Mouse (Mus musculus): ENCODE data around the gene Slc39a11. TPM values are rescaled to one million over a fixed set of nuclear protein-coding genes. Genes with fewer than 3 reads are reported as not detected.

Slc39a11 gene
- polyA plus RNA-seq, 1 experiment from 2014 or later, result 31.2 TPM

DNA sequence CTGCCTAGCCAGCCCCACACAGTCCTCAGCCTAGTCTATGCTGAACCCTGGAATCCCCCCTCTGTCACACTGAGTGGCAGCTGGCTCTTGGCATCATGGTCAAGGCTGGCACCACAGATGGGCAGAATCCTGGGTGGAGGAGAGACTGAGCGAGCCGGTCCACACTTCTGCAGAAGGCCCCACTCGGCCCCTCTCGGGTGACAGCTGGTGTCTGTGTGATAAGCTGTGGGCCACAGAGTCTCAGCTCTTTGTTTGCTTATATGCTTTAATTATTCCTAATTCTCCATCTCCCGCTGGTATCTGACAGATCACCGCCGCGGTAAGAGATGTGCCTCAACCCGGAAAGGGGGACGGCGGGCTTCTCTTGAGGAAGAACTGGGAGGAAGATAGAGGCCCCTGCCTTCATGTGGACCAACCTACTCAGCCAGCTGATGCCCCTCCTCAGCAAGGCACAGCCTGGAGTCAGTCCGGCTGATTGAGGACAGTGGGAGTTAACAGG, 182.5 kb downstream of the Slc39a11 start:
- no peaks in the 10 kb centered on the region for H3K27me3 ChIP-seq
- no peaks in the 10 kb centered on the region for H3K36me3 ChIP-seq
- ATAC-seq, result peak; percentile 75
- no peak overlapping the region for H3K9ac ChIP-seq (replicated peaks)
- peak overlapping the region; percentile 88 for H3K27ac ChIP-seq
- H3K9me3 ChIP-seq, result no peaks in the 10 kb centered on the region
- peak overlapping the region; percentile 2; the same call in 1 of the 2 replicates for H3K4me2 ChIP-seq (replicated peaks)
- peaks cover 37% of the 10 kb centered on the region for H3K4me1 ChIP-seq (replicated peaks)
- WGBS, result 26% methylated on average over 12 of the region's 12 CpGs
- no peak overlapping the region for H3K4me3 ChIP-seq (replicated peaks)

DNA sequence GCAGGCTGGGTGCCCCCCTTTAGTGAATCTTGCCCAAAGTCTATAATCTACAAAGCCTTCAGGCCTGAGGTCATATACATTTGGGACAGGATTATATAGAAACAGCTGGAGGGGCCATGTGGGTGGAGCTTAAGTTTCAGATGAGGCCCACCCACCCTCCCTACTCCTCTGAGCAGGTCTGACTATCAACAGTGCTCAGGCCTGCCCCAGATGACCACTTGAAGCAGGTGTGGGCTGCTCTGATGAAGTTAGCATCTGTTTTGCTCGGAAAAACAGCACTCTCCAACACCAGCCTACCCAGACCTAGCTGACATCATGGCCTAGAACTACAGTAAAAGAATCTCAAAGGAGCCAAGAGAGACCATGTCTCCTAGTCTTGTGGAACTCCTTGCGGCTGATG, 189.8 kb downstream of the Slc39a11 start:
- 93% methylated on average over 2 of the region's 2 CpGs for WGBS
- Histone ChIP-seq H3K4me1 (replicated peaks) (no peaks in the 10 kb centered on the region), H3K9ac (replicated peaks) (no peak overlapping the region), H3K4me2 (replicated peaks) (no peak overlapping the region), H3K27me3 (no peaks in the 10 kb centered on the region), H3K4me3 (replicated peaks) (no peak overlapping the region), H3K9me3 (peaks cover 9% of the 10 kb centered on the region), H3K36me3 (no peaks in the 10 kb centered on the region), H3K27ac (no peak overlapping the region)
- ATAC-seq, result no peak

DNA sequence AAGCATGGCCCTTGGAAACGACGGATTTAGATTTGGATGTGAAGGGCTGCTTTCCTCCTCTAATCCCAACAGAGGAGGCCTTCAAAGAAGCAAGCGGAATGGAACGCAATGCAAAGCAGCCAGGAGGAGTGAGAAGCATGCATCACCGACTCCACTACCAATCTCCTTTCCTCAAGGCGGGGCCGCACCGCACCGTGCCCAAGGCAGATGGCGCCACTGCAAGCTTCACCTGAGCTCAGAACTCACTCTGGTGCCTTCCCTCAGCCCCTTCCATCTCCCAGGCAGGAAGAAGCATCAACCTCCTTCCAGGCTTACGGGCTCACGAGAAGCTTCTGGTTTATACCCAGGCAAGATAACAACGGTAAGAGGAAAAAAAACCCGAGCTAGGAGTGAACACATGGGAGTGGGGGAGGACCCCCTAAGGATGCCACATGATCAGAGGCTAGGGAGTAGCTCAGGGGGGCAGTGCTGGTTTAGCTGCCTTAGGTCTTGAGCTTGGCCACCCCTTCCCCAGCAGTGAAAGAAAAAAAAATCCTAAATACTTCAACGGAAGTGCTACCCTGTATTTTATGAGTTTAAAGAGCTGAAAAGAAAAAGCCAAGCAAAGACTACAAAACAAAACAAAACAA, 191.2 kb downstream of the Slc39a11 start:
- ATAC-seq, result no peak
- Histone ChIP-seq H3K27me3 (no peaks in the 10 kb centered on the region), H3K4me3 (replicated peaks) (no peak overlapping the region), H3K4me1 (replicated peaks) (peaks cover 4% of the 10 kb centered on the region), H3K9ac (replicated peaks) (no peak overlapping the region), H3K36me3 (no peaks in the 10 kb centered on the region), H3K27ac (no peak overlapping the region), H3K4me2 (replicated peaks) (no peak overlapping the region), H3K9me3 (peaks cover 9% of the 10 kb centered on the region)
- WGBS, result 66% methylated on average over 15 of the region's 15 CpGs

DNA sequence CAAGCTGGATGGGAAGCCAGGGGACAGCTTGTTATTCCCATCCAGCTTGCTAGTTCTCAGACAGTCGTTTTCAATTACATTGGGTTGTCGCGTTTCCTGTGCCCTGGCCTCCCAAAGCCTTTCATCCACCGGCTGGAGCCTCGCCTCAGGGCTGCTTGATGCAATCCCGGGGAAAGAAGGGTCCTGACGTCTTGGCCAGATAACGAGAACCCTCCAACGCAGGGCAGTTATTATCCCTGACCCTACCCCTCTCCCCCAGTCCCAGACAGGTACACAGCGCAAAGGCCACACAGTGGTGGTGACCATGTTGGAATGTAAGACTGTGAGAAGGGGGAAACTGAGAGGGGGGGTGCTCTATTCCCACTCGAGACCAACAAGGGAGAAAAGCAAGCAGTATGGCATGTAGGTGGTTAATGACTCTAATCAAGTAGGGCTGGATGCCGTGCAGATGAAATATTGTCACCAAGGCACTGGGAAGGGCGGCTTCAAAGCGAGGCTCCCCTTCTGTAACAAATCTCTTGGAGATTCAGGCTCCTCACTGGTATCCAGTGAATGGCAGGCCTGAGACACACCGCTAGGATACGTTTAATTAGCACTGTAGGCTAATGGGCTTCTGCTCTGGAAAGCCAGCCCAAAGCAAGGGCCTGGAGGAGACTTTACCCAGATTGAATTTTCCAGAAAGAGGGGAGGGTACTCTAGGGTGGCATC, 196.9 kb downstream of the Slc39a11 start:
- no peaks in the 10 kb centered on the region for H3K36me3 ChIP-seq
- WGBS, result 43% methylated on average over 16 of the region's 16 CpGs
- H3K27ac ChIP-seq, result peak overlapping the region; percentile 25

DNA sequence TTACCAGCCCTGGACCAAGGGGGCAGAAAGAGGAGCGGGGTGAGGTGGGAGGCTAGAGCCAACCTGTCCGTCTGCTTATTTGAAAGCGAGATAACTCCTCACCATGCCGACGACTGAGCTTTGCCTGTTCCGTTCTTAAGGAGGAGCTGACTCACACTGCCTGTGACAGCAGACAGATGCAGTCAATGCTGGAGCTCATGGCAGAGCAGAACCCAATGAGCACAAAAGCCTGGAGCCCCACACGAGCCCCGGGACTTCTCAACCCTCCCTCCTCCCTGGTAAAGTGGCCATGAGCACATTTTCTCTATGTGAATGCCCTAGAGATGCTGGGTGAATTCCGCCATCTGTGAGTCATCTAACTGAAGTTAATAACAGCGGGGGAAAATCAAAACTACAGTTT, 198.6 kb downstream of the Slc39a11 start:
- no peak overlapping the region for H3K27ac ChIP-seq
- H3K9me3 ChIP-seq, result peaks cover 4% of the 10 kb centered on the region
- no peaks in the 10 kb centered on the region for H3K36me3 ChIP-seq
- H3K4me2 ChIP-seq (replicated peaks), result no peak overlapping the region
- peaks cover 6% of the 10 kb centered on the region; the same call in 1 of the 2 replicates for H3K27me3 ChIP-seq
- peaks cover 41% of the 10 kb centered on the region for H3K4me1 ChIP-seq (replicated peaks)
- no peak overlapping the region for H3K9ac ChIP-seq (replicated peaks)
- WGBS, result 75% methylated on average over 10 of the region's 10 CpGs
- no peak for ATAC-seq
- no peak overlapping the region for H3K4me3 ChIP-seq (replicated peaks)

More for the DNA sequence above, 196.9 kb downstream of the Slc39a11 start:
- Histone ChIP-seq H3K4me2 (replicated peaks) (no peak overlapping the region), H3K9ac (replicated peaks) (no peak overlapping the region), H3K27me3 (no peaks in the 10 kb centered on the region), H3K4me3 (replicated peaks) (no peak overlapping the region), H3K9me3 (peaks cover 9% of the 10 kb centered on the region), H3K4me1 (replicated peaks) (peaks cover 41% of the 10 kb centered on the region)
- ATAC-seq, result peak; percentile 68

DNA sequence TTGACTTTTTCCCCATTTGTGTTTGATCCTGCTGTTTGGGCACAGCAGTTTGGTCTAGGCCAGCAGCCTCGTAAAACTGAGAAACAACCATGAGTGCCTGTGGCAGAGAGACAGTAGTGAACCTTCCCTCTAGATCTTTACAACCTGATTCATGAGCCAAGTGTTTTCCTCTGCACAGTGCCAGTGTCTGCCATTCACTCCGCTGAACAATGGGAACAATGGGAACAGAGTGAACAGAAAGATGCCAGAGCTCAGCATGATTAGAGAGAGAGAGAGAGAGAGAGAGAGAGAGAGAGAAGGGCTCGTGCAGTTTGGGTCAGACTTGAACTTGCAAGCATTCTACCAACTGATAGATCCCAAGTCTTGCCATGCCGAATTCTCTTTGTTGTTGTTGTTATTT, 199.2 kb downstream of the Slc39a11 start:
- Histone ChIP-seq H3K27me3 (peaks cover 6% of the 10 kb centered on the region; the same call in 1 of the 2 replicates), H3K4me2 (replicated peaks) (no peak overlapping the region), H3K4me1 (replicated peaks) (peaks cover 41% of the 10 kb centered on the region), H3K27ac (no peak overlapping the region), H3K9ac (replicated peaks) (no peak overlapping the region), H3K9me3 (no peaks in the 10 kb centered on the region; the same call in 1 of the 2 replicates), H3K36me3 (0 out of 2 replicates have a peak, but pooled peaks cover 6% of the 10 kb centered on the region), H3K4me3 (replicated peaks) (no peak overlapping the region)
- 46% methylated on average over 4 of the region's 4 CpGs for WGBS
- ATAC-seq, result no peak

DNA sequence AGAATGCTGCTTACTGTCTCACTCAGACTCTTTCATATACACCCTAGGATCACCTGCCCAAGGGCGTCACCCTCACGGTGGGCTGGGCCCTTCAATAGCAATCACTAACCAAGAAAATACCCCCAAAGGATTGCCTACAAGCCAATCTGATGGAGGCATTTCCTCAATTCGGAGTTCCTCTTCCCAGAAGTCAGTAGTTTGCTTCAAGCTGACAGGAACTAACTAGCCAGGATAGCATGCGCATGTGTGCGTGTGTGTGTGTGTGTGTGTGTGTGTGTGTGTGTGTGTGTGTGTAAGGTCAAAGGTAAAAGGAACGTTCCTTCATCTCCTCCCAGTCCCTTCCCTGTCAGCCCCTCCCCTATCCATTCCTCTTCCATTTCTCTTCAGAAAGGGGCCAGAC, 199.9 kb downstream of the Slc39a11 start:
- ATAC-seq, result no peak
- H3K4me3 ChIP-seq (replicated peaks), result no peak overlapping the region
- 87% methylated on average over 6 of the region's 6 CpGs for WGBS
- no peak overlapping the region for H3K4me2 ChIP-seq (replicated peaks)
- peaks cover 6% of the 10 kb centered on the region; the same call in 1 of the 2 replicates for H3K27me3 ChIP-seq
- no peaks in the 10 kb centered on the region; the same call in 1 of the 2 replicates for H3K9me3 ChIP-seq
- no peak overlapping the region for H3K27ac ChIP-seq
- peaks cover 41% of the 10 kb centered on the region for H3K4me1 ChIP-seq (replicated peaks)
- 0 out of 2 replicates have a peak, but pooled peaks cover 8% of the 10 kb centered on the region for H3K36me3 ChIP-seq
- no peak overlapping the region for H3K9ac ChIP-seq (replicated peaks)

DNA sequence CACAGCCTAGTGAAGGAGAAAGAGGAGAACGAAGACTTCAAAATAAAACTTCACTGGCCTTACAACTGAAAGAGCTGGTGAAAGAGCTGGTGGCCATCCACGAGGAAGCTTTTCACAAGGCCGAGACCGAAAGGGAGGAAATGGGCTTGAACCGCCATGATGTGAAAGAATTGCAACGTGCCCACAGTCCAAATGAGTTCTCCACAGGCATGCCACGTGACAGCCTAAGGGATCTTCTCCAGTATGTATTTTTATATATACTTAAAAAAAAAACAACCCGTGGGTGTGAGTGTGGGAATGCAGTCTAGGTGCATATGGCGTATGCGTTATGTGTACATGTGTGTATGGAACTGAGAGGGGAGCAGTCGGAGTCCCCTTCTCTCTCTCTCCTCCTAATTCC, 207.8 kb downstream of the Slc39a11 start:
- Histone ChIP-seq H3K4me3 (replicated peaks) (no peak overlapping the region), H3K27me3 (peaks cover 52% of the 10 kb centered on the region), H3K9me3 (peaks cover 4% of the 10 kb centered on the region; the same call in 1 of the 2 replicates), H3K4me2 (replicated peaks) (no peak overlapping the region), H3K36me3 (peaks cover 8% of the 10 kb centered on the region; the same call in 1 of the 2 replicates), H3K27ac (no peak overlapping the region), H3K4me1 (replicated peaks) (peaks cover 22% of the 10 kb centered on the region), H3K9ac (replicated peaks) (no peak overlapping the region)
- no peak for ATAC-seq
- WGBS, result 92% methylated on average over 11 of the region's 11 CpGs

DNA sequence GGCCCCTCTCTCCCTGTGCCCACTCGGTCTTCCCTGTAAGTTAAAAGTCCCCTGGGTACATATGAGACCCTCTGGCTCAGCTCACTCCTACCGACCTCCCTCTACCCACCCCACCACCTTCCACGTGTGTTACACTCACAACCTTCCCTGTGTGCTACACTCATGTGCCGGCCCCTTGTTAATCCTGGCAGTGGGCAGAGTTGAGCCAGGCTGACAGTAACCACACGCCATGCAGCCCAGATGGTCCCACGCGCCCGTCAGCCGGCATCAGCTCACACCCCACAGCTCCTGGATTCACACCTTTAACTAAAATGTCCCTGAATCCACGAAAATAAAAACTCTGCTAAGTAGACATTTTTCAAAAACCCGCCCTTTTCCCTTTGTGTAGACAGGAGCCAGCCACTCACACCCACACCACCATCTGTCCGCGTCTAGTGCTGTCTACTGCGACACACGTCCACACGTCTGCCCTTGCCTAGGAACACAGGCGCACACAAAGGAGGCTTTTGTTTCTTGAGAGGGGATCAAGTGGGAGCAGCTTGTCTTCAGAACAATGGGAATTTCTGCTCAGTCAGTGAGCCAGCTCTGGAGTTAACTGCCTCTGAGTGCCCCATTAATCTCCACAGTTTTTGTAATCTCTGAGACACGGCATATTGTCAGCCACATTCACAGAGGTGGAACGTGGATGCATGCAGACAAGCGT, 210.4 kb downstream of the Slc39a11 start:
- Histone ChIP-seq H3K4me3 (replicated peaks) (no peak overlapping the region), H3K4me1 (replicated peaks) (peaks cover 25% of the 10 kb centered on the region), H3K27me3 (peaks cover 68% of the 10 kb centered on the region), H3K9ac (replicated peaks) (peak overlapping the region; percentile 20; the same call in 1 of the 2 replicates), H3K9me3 (peaks cover 4% of the 10 kb centered on the region; the same call in 1 of the 2 replicates), H3K36me3 (no peaks in the 10 kb centered on the region; the same call in 1 of the 2 replicates), H3K4me2 (replicated peaks) (no peak overlapping the region), H3K27ac (peak overlapping the region; percentile 80)
- WGBS, result 14% methylated on average over 20 of the region's 20 CpGs
- peak; percentile 93 for ATAC-seq

DNA sequence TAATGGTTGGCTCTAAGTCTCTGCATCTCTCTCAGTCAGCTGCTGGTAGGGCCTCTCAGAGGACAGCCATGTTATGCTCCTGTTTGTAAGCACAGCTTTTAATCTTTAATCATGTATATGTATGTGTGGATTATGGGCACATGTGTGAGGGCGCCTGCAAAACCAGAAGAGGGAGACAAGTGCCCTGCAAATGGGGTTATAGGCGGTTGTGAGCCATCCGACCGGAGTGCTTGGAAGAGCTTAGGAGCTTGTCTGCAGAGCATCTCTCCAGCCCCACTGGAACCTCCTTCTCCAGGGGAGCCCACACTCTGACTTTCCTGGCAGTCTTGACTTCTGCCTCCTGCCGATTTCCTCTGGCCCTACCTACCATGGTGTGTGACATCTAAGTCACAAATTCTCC, 211.0 kb downstream of the Slc39a11 start:
- H3K27me3 ChIP-seq, result peaks cover 68% of the 10 kb centered on the region
- no peaks in the 10 kb centered on the region; the same call in 1 of the 2 replicates for H3K36me3 ChIP-seq
- peaks cover 25% of the 10 kb centered on the region for H3K4me1 ChIP-seq (replicated peaks)
- no peak overlapping the region for H3K9ac ChIP-seq (replicated peaks)
- H3K9me3 ChIP-seq, result peaks cover 4% of the 10 kb centered on the region; the same call in 1 of the 2 replicates
- ATAC-seq, result peak; percentile 41
- peak overlapping the region; percentile 80 for H3K27ac ChIP-seq
- H3K4me3 ChIP-seq (replicated peaks), result no peak overlapping the region
- no peak overlapping the region for H3K4me2 ChIP-seq (replicated peaks)
- WGBS, result 66% methylated on average over 5 of the region's 5 CpGs

DNA sequence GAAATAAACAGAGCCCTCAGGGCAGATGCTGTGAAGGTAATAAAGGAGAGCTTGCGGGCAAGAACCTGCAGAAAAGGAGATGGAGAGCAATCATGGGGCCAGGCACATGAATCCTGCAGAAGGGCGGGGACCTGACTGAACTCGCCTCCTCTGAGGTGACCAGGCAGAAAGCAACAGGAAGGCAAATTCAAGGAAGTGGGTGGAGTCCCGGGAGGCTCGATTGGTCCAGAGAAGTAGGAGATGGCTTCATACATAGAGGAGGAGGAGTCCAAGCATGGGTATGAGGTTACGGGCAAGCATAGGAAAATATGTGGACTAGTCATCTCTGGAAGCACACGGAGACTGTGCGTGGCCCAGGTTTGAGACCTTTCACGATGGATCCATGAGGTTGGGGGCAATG, 212.5 kb downstream of the Slc39a11 start:
- Histone ChIP-seq H3K4me3 (replicated peaks) (no peak overlapping the region), H3K27ac (no peak overlapping the region), H3K4me1 (replicated peaks) (peaks cover 25% of the 10 kb centered on the region), H3K9ac (replicated peaks) (no peak overlapping the region), H3K9me3 (peaks cover 4% of the 10 kb centered on the region; the same call in 1 of the 2 replicates), H3K27me3 (peaks cover 70% of the 10 kb centered on the region), H3K4me2 (replicated peaks) (no peak overlapping the region), H3K36me3 (no peaks in the 10 kb centered on the region; the same call in 1 of the 2 replicates)
- 91% methylated on average over 9 of the region's 9 CpGs for WGBS
- ATAC-seq, result no peak

Data from midbrain, embryonic 13.5 days (tissue).